Mouse (Mus musculus) heart, adult 2 months (tissue): ENCODE results near the gene Resp18. TPM values are rescaled to one million over a fixed set of nuclear protein-coding genes. Genes with fewer than 3 reads are reported as not detected.
A peak's percentile ranks its signal among the peaks of the same experiment; 100 is the strongest.
"Not testable (repeated sequence)": the region's sequence is repeated elsewhere in the genome, so short reads cannot be mapped to it uniquely, and the experiment has no call there.

ENCODE experiments used
- DNase-seq, 2 experiments: peaks; one replicate each; pipeline ENCODE4 v3.0.0; 2021
- H3K27ac ChIP-seq: fragments of 200-600 bp; 2 replicates; pipeline ENCODE4 v1.8.1; 2022
- H3K27me3 ChIP-seq: fragments of 200-500 bp; 2 replicates; pipeline ENCODE4 v1.6.1; 2012; ENCODE audit warnings: mild to moderate bottlenecking, low read length, inconsistent platforms, mixed read lengths; ENCODE audit not compliant: control insufficient read depth, insufficient read depth
- H3K36me3 ChIP-seq: fragments of 200-500 bp; 2 replicates; pipeline ENCODE4 v1.6.1; 2012; ENCODE audit warnings: low read length, inconsistent platforms; ENCODE audit not compliant: control insufficient read depth, insufficient read depth
- H3K4me1 ChIP-seq: fragments of 200-500 bp; 2 replicates; pipeline ENCODE4 v1.6.1; 2011; ENCODE audit warnings: low read length; ENCODE audit not compliant: control insufficient read depth, insufficient read depth
- H3K4me3 ChIP-seq: fragments of 200-600 bp; 2 replicates; pipeline ENCODE4 v1.8.1; 2022
- H3K79me2 ChIP-seq: fragments of 200-500 bp; replicated peaks from 2 replicates; pipeline ENCODE4 v1.6.1; 2012; ENCODE audit warnings: mild to moderate bottlenecking, inconsistent platforms, low read length, moderate library complexity, mixed read lengths; ENCODE audit not compliant: control insufficient read depth, insufficient read depth
- H3K9ac ChIP-seq: fragments of 200-500 bp; 2 replicates; pipeline ENCODE4 v1.6.1; 2012; ENCODE audit warnings: low read depth, mild to moderate bottlenecking, control low read depth, inconsistent platforms, low read length, mixed read lengths
- CTCF ChIP-seq: fragments of 200-600 bp; IDR thresholded peaks from 2 replicates; pipeline ENCODE4 v1.8.1; 2022; ENCODE audit warnings: antibody characterized with exemption, mild to moderate bottlenecking, moderate library complexity
- EP300 ChIP-seq: fragments of 200-500 bp; IDR thresholded peaks from 2 replicates; pipeline ENCODE4 v1.6.1; 2011; ENCODE audit warnings: low read depth, low read length, control low read depth; ENCODE audit not compliant: insufficient read depth
- POLR2A ChIP-seq: fragments of 200-500 bp; IDR thresholded peaks from 2 replicates; pipeline ENCODE4 v1.6.1; 2011; ENCODE audit warnings: mild to moderate bottlenecking, low read depth, low read length, control low read depth; ENCODE audit not compliant: insufficient read depth
- WGBS: fragments of 180-500 bp; shearing (Covaris S2); methylation state at CpG from one replicate; pipeline ENCODE4 v1.1.7; 2018; 5-methylcytosine and 5-hydroxymethylcytosine counted together
- intact Hi-C: fragments of 180-260 bp; cut with DNase I; formaldehyde crosslinking; loops from one replicate; pipeline ENCODE4 v1.15.1; 2025
- polyA plus RNA-seq: library from polyadenylated mRNA; depleted of rRNA; stranded (reverse); fragments of >200 nt; gene quantifications from 2 replicates; pipeline ENCODE4 v1.2.3, GENCODE M21; 2012
- total RNA-seq, 2 experiments: library from RNA; stranded (reverse); gene quantifications; 2 replicates each; pipeline ENCODE4 v1.2.3; 2021

Resp18 gene
- total and polyA plus RNA-seq, 3 experiments = 0.39 TPM; not detected in 2

DNA sequence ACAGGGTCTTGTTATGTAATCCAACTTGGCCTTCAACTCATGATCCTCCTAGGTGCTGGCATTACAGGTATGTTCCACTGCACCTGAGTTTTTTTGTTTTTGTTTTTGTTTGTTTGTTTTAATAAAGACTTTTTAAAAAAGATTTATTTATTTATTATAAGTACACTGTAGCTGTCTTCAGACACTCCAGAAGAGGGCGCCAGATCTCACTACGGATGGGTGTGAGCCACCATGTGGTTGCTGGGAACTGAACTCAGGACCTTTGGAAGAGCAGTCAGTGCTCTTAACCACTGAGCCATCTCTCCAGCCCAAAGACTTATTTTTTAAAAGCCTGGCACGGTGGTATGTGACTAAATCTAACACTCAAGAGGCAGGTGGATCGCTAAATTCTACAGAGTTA lies 45.7 kb downstream of the Resp18 start:
- H3K4me1 ChIP-seq, H3K79me2 ChIP-seq, H3K27ac ChIP-seq, H3K4me3 ChIP-seq, intact Hi-C loops, DNase-seq, H3K27me3 ChIP-seq, H3K9ac ChIP-seq, H3K36me3 ChIP-seq: not testable (repeated sequence)
- peak; percentile 39 for TF ChIP-seq CTCF
- WGBS = 64% methylated on average over 4 of the region's 4 CpGs

DNA sequence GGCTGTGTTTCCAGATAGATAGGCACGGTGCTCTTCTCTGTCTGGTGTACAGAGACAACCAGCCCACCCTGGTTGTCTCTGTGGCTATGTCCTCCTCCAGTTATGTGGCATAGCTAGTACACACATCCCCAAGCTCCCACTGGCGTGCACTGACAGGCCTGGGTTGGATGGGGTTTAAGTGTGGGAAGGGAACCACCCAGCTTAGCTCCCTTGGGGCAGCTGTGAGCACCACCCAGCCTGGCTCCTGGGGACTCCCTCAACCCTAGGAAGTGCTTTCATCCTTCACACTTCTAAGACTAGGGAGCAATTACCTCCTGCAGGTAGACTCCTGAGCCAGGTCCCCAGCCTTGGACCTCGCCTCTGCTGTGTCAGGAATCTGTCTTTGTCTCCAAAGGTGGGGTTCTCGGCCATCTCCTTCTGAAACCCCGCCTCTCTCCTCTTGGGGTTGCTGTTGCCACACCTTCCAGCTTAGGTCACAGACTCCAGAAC lies 46.5 kb downstream of the Resp18 start, which contains the start of gene A630095N17Rik:
Gene A630095N17Rik (minus strand): TSS at position 439 of the 489 bp plus-strand sequence.
- no peak for DNase-seq
- intact Hi-C loops = no loop called here
- 71% methylated on average over 5 of the region's 5 CpGs for WGBS

DNA sequence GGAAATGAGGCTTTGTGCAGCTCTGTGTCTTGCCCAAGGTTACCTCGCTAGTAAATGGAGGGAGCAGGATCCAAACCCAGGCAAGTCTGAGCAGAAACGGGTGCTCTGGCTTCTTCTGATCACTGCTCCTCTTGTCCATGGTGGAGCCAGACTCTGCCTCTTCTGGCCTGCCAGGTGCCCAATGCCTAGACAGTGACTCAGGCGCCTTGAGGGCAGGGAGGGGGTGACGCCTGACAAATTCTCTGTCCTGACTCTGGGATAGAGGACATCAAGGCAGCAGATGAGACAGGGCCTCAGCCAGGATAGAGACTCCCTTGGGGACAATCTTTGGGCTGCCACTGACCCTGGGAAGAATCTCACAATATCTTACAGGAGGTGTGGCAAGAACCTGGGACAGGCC lies 47.0 kb downstream of the Resp18 start:
- H3K27me3 ChIP-seq = no peaks in the 10 kb centered on the region

More for the DNA sequence above, 46.5 kb downstream of the Resp18 start, which contains the start of gene A630095N17Rik:
- H3K36me3 ChIP-seq = no peaks in the 10 kb centered on the region
- H3K27ac ChIP-seq = no peak within 1 kb of the TSS
- no peak for TF ChIP-seq POLR2A
- TF ChIP-seq EP300 = no peak
- TF ChIP-seq CTCF = no peak
- no peaks in the 10 kb centered on the region for H3K79me2 ChIP-seq
- no peak within 1 kb of the TSS for H3K4me3 ChIP-seq
- no peak within 1 kb of the TSS for H3K9ac ChIP-seq
- peaks cover 5% of the 10 kb centered on the region for H3K4me1 ChIP-seq
- H3K27me3 ChIP-seq = no peaks in the 10 kb centered on the region

DNA sequence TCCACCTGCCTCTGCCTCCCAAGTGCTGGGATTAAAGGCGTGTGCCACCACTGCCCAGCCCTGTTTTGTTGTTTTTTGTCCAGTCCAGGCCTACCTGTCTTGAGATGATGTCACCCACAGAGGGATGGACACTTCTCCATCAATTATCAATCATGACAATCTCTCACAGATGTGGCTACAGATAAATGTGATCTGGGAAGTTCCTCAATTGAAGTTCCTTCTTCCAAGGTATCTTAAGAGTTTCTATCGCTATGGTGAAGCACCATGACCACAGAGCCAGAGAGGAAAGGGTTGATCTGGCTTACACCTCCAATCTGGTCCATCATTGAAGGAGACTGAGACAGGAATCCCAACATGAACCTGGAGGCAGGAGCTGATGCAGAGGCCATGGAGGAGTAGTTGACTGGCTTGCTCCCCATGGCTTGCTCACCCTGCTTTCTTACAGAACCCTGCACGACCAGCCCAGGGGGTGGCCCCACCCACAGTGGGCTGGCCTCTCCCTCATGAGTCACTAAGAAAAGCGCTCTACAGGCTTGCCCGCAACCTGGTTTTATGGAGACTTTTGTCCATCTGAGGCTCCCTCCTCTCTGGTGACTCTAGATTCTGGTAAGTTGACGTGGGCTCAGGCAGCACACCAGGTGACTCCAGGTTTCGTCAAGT lies 47.8 kb downstream of the Resp18 start:
- Histone ChIP-seq H3K27ac (no peak overlapping the region), H3K4me3 (no peak overlapping the region), H3K36me3 (no peaks in the 10 kb centered on the region), H3K79me2 (no peaks in the 10 kb centered on the region), H3K27me3 (no peaks in the 10 kb centered on the region), H3K4me1 (peaks cover 3% of the 10 kb centered on the region), H3K9ac (no peak overlapping the region)
- no peak for DNase-seq
- TF ChIP-seq EP300 (no peak), POLR2A (no peak), CTCF (no peak)
- intact Hi-C loops = no loop called here
- WGBS = 67% methylated on average over 7 of the region's 7 CpGs

More for the DNA sequence above, 47.0 kb downstream of the Resp18 start:
- intact Hi-C loops = no loop called here
- no peaks in the 10 kb centered on the region for H3K79me2 ChIP-seq
- TF ChIP-seq POLR2A (no peak), CTCF (no peak), EP300 (no peak)
- no peak for DNase-seq
- H3K9ac ChIP-seq = no peak overlapping the region
- H3K4me3 ChIP-seq = no peak overlapping the region
- H3K4me1 ChIP-seq = peaks cover 5% of the 10 kb centered on the region
- no peaks in the 10 kb centered on the region for H3K36me3 ChIP-seq
- WGBS = 75% methylated on average over 4 of the region's 4 CpGs
- no peak overlapping the region for H3K27ac ChIP-seq

DNA sequence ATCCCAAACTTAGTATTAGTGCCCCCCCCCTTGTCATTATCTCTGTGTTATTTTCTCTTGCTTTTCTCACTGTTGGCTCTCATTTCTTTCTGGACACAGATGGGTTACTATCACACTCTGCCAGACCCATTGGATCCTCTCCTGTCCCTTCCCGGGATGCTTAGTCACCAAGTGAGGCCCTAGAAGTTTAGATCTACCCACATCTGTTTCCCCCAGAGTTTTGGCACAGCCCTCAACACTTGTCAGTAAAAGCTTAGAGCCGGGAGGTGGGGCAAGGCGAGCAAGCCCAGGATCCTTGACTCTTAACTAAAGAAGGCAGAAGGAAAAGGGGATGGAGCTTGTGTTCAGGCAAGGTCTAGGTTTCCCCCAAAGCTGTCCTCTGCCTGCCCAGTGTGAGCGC lies 49.1 kb downstream of the Resp18 start:
- no peaks in the 10 kb centered on the region for H3K4me1 ChIP-seq
- intact Hi-C loops = no loop called here
- H3K79me2 ChIP-seq = no peaks in the 10 kb centered on the region
- DNase-seq = no peak
- no peak overlapping the region for H3K9ac ChIP-seq
- no peak for TF ChIP-seq CTCF
- no peak for TF ChIP-seq EP300
- TF ChIP-seq POLR2A = no peak
- no peak overlapping the region for H3K4me3 ChIP-seq
- no peak overlapping the region for H3K27ac ChIP-seq
- H3K36me3 ChIP-seq = no peaks in the 10 kb centered on the region
- no peaks in the 10 kb centered on the region for H3K27me3 ChIP-seq
- 58% methylated on average over 4 of the region's 4 CpGs for WGBS

GRCm38 (mm10) chr1:75227653-75228052 lies 50.6 kb downstream of the Resp18 start:
- no peak overlapping the region for H3K9ac ChIP-seq
- intact Hi-C loops = no loop called here
- H3K4me3 ChIP-seq = no peak overlapping the region
- H3K4me1 ChIP-seq = no peaks in the 10 kb centered on the region
- no peaks in the 10 kb centered on the region for H3K79me2 ChIP-seq
- no peak for DNase-seq
- 85% methylated on average over 1 of the region's 1 CpGs for WGBS
- no peaks in the 10 kb centered on the region for H3K27me3 ChIP-seq
- no peak for TF ChIP-seq EP300
- no peak for TF ChIP-seq POLR2A
- no peak for TF ChIP-seq CTCF
- H3K27ac ChIP-seq = no peak overlapping the region
- no peaks in the 10 kb centered on the region for H3K36me3 ChIP-seq
